Mouse (Mus musculus) limb, embryonic 11.5 days (tissue): ENCODE measurements around the gene Arfgap2. TPM values are rescaled to one million over a fixed set of nuclear protein-coding genes. Genes with fewer than 3 reads are reported as not detected.

Source experiments
- polyA plus RNA-seq: library from polyadenylated mRNA; unstranded; fragments of >200 nt; fragmentation: Nextera tagmentation; extraction: Ambion mirVana; gene quantifications from 2 replicates; pipeline ENCODE4 v1.2.1, GENCODE M21; 2014

The Arfgap2 gene
- polyA plus RNA-seq, 1 experiment from 2014 or later, result 89.4 TPM

Other genes starting within 250 kb of the Arfgap2 start
- 2.7 and 4.4 TPM in 2 replicates for gene Rapsn, start 229.4 kb upstream of the Arfgap2 start, polyA plus RNA-seq
- gene Psmc3, start 211.0 kb upstream of the Arfgap2 start, polyA plus RNA-seq, result 433 and 440 TPM in 2 replicates
- 27.1 and 29.8 TPM in 2 replicates for gene Slc39a13, start 194.6 kb upstream of the Arfgap2 start, polyA plus RNA-seq
- gene Spi1, start 182.6 kb upstream of the Arfgap2 start, polyA plus RNA-seq, result 1.9 and 2.4 TPM in 2 replicates
- 0.11 and 0.29 TPM in 2 replicates for gene Mybpc3, start 146.8 kb upstream of the Arfgap2 start, polyA plus RNA-seq
- 6.8 and 8.1 TPM in 2 replicates for gene Madd, start 81.1 kb upstream of the Arfgap2 start, polyA plus RNA-seq
- 1.1 and 2.0 TPM in 2 replicates for gene Nr1h3, start 62.1 kb upstream of the Arfgap2 start, polyA plus RNA-seq
- 32.0 and 33.2 TPM in 2 replicates for gene Acp2, start 62.1 kb upstream of the Arfgap2 start, polyA plus RNA-seq
- gene Ddb2, start 28.0 kb upstream of the Arfgap2 start, polyA plus RNA-seq, result 16.3 and 18.5 TPM in 2 replicates
- gene Pacsin3, start 9.0 kb upstream of the Arfgap2 start, polyA plus RNA-seq, result 29.5 and 31.8 TPM in 2 replicates
- 75.3 and 81.9 TPM in 2 replicates for gene 1110051M20Rik, start 179.7 kb downstream of the Arfgap2 start, polyA plus RNA-seq
- gene Lrp4, start 192.5 kb downstream of the Arfgap2 start, polyA plus RNA-seq, result 5.3 and 5.4 TPM in 2 replicates